In genomic region chr15:79440223-79440622, GRCm38 (mm10) we compare ENCODE assay signal across 9 mouse cellular contexts. TPM values are rescaled to one million over a fixed set of nuclear protein-coding genes. Genes with fewer than 3 reads are reported as not detected.
DNase-seq lines count a peak whose midpoint lies in the region; ATAC-seq and TF ChIP-seq lines count a peak whose summit lies in the region.
"Had no signal": no experiment of that assay in that cellular context is flagged by ENCODE, and none has a peak within 500 bp of the region (broad histone marks: within the 10 kb centered on the region; RNA-seq: fewer than 3 reads in every experiment).

No protein-coding gene starts in this region.

- H3K36me3 ChIP-seq in forebrain, embryonic 16.5 days (ENCODE audit: control insufficient read depth, insufficient read depth) = peaks cover 11% of the 10 kb centered on the region
- H3K36me3 ChIP-seq in hindbrain, embryonic 10.5 days = peaks cover 47% of the 10 kb centered on the region
- peaks cover 5% of the 10 kb centered on the region for H3K36me3 ChIP-seq in small intestine, adult 2 months (ENCODE audit: control insufficient read depth, insufficient read depth, low read length)

- peak overlapping the region; percentile 96 for H3K4me2 ChIP-seq in forebrain, embryonic 16.5 days (ENCODE audit: low read length)

- 42% methylated on average over 4 of the region's 4 CpGs for WGBS in forebrain, embryonic 16.5 days
- WGBS in hindbrain, embryonic 10.5 days = 92% methylated on average over 4 of the region's 4 CpGs
- 11% methylated on average over 4 of the region's 4 CpGs for WGBS in small intestine, adult 2 months

- no peak for TF ChIP-seq CTCF in left cerebral cortex, adult 2 months (IDR thresholded peaks at IDR 0.05)
- TF ChIP-seq CTCF in small intestine, adult 2 months (IDR thresholded peaks at IDR 0.05; ENCODE audit: extremely low read depth, insufficient read length, insufficient replicate concordance, low read depth, low read length) = no peak

- no peak overlapping the region for H3K27ac ChIP-seq in forebrain, embryonic 16.5 days (ENCODE audit: low read length)
- peak overlapping the region; percentile 100 for H3K27ac ChIP-seq in hindbrain, embryonic 10.5 days
- H3K27ac ChIP-seq in left cerebral cortex, adult 2 months = peak overlapping the region; percentile 95
- 0 out of 2 replicates have a peak overlapping the region, but pooled peaks have one; percentile 21 for H3K27ac ChIP-seq in small intestine, adult 2 months (ENCODE audit: insufficient read depth, low read depth, low read length)
- H3K27ac ChIP-seq: macrophage had no signal

- DNase-seq in MN1 (ENCODE audit: low spot score) = peak; percentile 57
- peak; percentile 73 for DNase-seq in brain, adult 2 months (ENCODE audit: low read depth, low spot score)
- no peak for DNase-seq in hindbrain, embryonic 10.5 days (ENCODE audit: low spot score)
- DNase-seq in left cerebral cortex, adult 2 months (ENCODE audit: extremely low spot score in 1 of 2, low spot score in 2 of 2) = peak in 1 of 2 experiments; percentile 60
- DNase-seq in urinary bladder, postnatal 10 days (ENCODE audit: low spot score) = no peak

- H3K9ac ChIP-seq in forebrain, embryonic 16.5 days (replicated peaks; ENCODE audit: low read depth, low read length) = peak overlapping the region; percentile 99

- ATAC-seq in forebrain, embryonic 16.5 days = no peak
- peak; percentile 42; the same call in 1 of the 2 replicates for ATAC-seq in megakaryocyte, adult 5-6 weeks (ENCODE audit: poor library complexity, severe bottlenecking)

- intact Hi-C loops in left cerebral cortex, adult 2 months (cut with DNase I) = loop anchor here (2.0 kb wide), 1 partner anchor 37 kb away; the partner anchor contains the start of gene Tmem184b

- H3K4me3 ChIP-seq in forebrain, embryonic 16.5 days (replicated peaks; ENCODE audit: low read length) = peak overlapping the region; percentile 83
- peak overlapping the region; percentile 98 for H3K4me3 ChIP-seq in hindbrain, embryonic 10.5 days
- peak overlapping the region; percentile 82 for H3K4me3 ChIP-seq in left cerebral cortex, adult 2 months
- peak overlapping the region; percentile 85 for H3K4me3 ChIP-seq in small intestine, adult 2 months (ENCODE audit: low read depth, low read length)

- no peaks in the 10 kb centered on the region for H3K9me3 ChIP-seq in forebrain, embryonic 16.5 days (ENCODE audit: control insufficient read depth, low read length)
- H3K9me3 ChIP-seq in hindbrain, embryonic 10.5 days = no peaks in the 10 kb centered on the region

- H3K27me3 ChIP-seq in forebrain, embryonic 16.5 days (replicated peaks; ENCODE audit: control insufficient read depth, insufficient read depth, low read length) = no peaks in the 10 kb centered on the region
- H3K27me3 ChIP-seq in hindbrain, embryonic 10.5 days (ENCODE audit: insufficient read depth, poor library complexity, severe bottlenecking) = peaks cover 9% of the 10 kb centered on the region; the same call in 1 of the 2 replicates
- H3K27me3 ChIP-seq in small intestine, adult 2 months (ENCODE audit: control insufficient read depth, insufficient read depth, low read length) = no peaks in the 10 kb centered on the region

- TF ChIP-seq POLR2A in small intestine, adult 2 months (IDR thresholded peaks at IDR 0.05; ENCODE audit: low read depth, low read length) = no peak

- H3K4me1 ChIP-seq in forebrain, embryonic 16.5 days (replicated peaks; ENCODE audit: control insufficient read depth, insufficient read depth, low read length) = peaks cover 56% of the 10 kb centered on the region
- H3K4me1 ChIP-seq in hindbrain, embryonic 10.5 days (replicated peaks) = peaks cover 87% of the 10 kb centered on the region
- peaks cover 20% of the 10 kb centered on the region for H3K4me1 ChIP-seq in small intestine, adult 2 months (ENCODE audit: control insufficient read depth, insufficient read depth, insufficient read length, low read length)

RNA-seq across cellular contexts. Expression of gene Csnk1e, which starts 15.1 kb away (rescaled TPM):
- 234 and 240 TPM in 2 replicates for polyA plus RNA-seq in forebrain, embryonic 16.5 days (2015; fragmentation: Nextera tagmentation; extraction: Ambion mirVana)
- 148 and 190 TPM in 2 replicates for polyA plus RNA-seq in hindbrain, embryonic 10.5 days (2016; fragmentation: Nextera tagmentation; extraction: Ambion mirVana)
- total RNA-seq in left cerebral cortex, adult 2 months (2021) = 100 to 1,000 TPM; 153 to 159 TPM
- total RNA-seq in megakaryocyte, adult 5-6 weeks (2015) = 33.3 and 39.4 TPM in 2 replicates
- 29.3 and 32.0 TPM in 2 replicates for total RNA-seq in megakaryocyte, adult 5-6 weeks (2017)
- polyA plus RNA-seq in small intestine, adult 2 months (2012; rRNA removed) = 14.7 and 25.9 TPM in 2 replicates

RNA-seq across cellular contexts. Expression of gene Tmem184b, which starts 36.9 kb away (rescaled TPM):
- 43.4 and 44.0 TPM in 2 replicates for polyA plus RNA-seq in forebrain, embryonic 16.5 days (2015; fragmentation: Nextera tagmentation; extraction: Ambion mirVana)
- polyA plus RNA-seq in hindbrain, embryonic 10.5 days (2016; fragmentation: Nextera tagmentation; extraction: Ambion mirVana) = 54.8 and 56.2 TPM in 2 replicates
- total RNA-seq in left cerebral cortex, adult 2 months (2021) = 10 to 100 TPM; 73.7 to 82.2 TPM
- total RNA-seq in megakaryocyte, adult 5-6 weeks (2015) = 31.1 and 33.3 TPM in 2 replicates
- total RNA-seq in megakaryocyte, adult 5-6 weeks (2017) = 10.4 and 12.2 TPM in 2 replicates
- polyA plus RNA-seq in small intestine, adult 2 months (2012; rRNA removed) = 80.3 and 168 TPM in 2 replicates

Comparison
In these comparisons a context has a peak if more than half of its experiments do, and no peak if none do; other contexts are left out.
1. DNase-seq: peak in MN1 (single experiment) and brain, adult 2 months (single experiment); none in hindbrain, embryonic 10.5 days (single experiment) and urinary bladder, postnatal 10 days (single experiment).
2. Peak in every context shown above with its lines, with median percentiles within 50 percentile points of each other: H3K4me3 ChIP-seq.